Mouse (Mus musculus) E14TG2a.4 (cell line): ENCODE results near the gene Tmem128.

Experiments
- H3K27me3 ChIP-seq: 2 replicates; pipeline ENCODE4 v1.6.1; 2014; ENCODE audit warnings: low read length, control low read depth; ENCODE audit not compliant: insufficient read depth
- H3K36me3 ChIP-seq: 2 replicates; pipeline ENCODE4 v1.6.1; 2014; ENCODE audit warnings: low read length, control low read depth; ENCODE audit not compliant: insufficient read depth
- H3K4me1 ChIP-seq: replicated peaks from 2 replicates; pipeline ENCODE4 v1.6.1; 2014; ENCODE audit warnings: low read depth, low read length, control low read depth
- H3K4me3 ChIP-seq: replicated peaks from 2 replicates; pipeline ENCODE4 v1.5.1; 2014; ENCODE audit warnings: mild to moderate bottlenecking, low read length
- H3K9me3 ChIP-seq: 2 replicates; pipeline ENCODE4 v1.6.1; 2014; ENCODE audit warnings: low read length, control low read depth
- CTCF ChIP-seq: conservative IDR thresholded peaks from 2 replicates; pipeline ENCODE4 v1.5.1; 2014; ENCODE audit warnings: low read length
- NANOG ChIP-seq: IDR thresholded peaks from 2 replicates; pipeline ENCODE4 v1.6.1; 2014; ENCODE audit warnings: borderline replicate concordance, low read length, mixed read lengths
- POU5F1 ChIP-seq: IDR thresholded peaks from 2 replicates; pipeline ENCODE4 v1.6.1; 2014; ENCODE audit warnings: low read length, borderline replicate concordance

Gene Tmem128

GRCm38 (mm10) chr5:38270942-38271341 is 11.0 kb downstream of the Tmem128 start:
- H3K9me3 ChIP-seq = no peaks in the 10 kb centered on the region; the same call in 1 of the 2 replicates
- H3K36me3 ChIP-seq = peaks cover 19% of the 10 kb centered on the region
- H3K27me3 ChIP-seq = peaks cover 37% of the 10 kb centered on the region
- H3K4me3 ChIP-seq = no peak overlapping the region
- TF ChIP-seq POU5F1 = no peak
- no peak for TF ChIP-seq NANOG
- no peak for TF ChIP-seq CTCF
- H3K4me1 ChIP-seq = peaks cover 21% of the 10 kb centered on the region

- no peak overlapping the region for H3K4me3 ChIP-seq
- peaks cover 44% of the 10 kb centered on the region for H3K4me1 ChIP-seq
- peaks cover 5% of the 10 kb centered on the region; the same call in 1 of the 2 replicates for H3K36me3 ChIP-seq
- peaks cover 63% of the 10 kb centered on the region for H3K27me3 ChIP-seq
- no peaks in the 10 kb centered on the region; the same call in 1 of the 2 replicates for H3K9me3 ChIP-seq
- TF ChIP-seq NANOG = no peak
Observed at GRCm38 (mm10) chr5:38273831-38274230, 13.8 kb downstream of the Tmem128 start.

GRCm38 (mm10) chr5:38275771-38276170 is 15.8 kb downstream of the Tmem128 start, which contains the start of gene Otop1:
Gene Otop1, plus strand, starts transcription at chr5:38275972.
- Histone ChIP-seq H3K9me3 (no peaks in the 10 kb centered on the region; the same call in 1 of the 2 replicates), H3K36me3 (peaks cover 5% of the 10 kb centered on the region; the same call in 1 of the 2 replicates), H3K27me3 (peaks cover 83% of the 10 kb centered on the region), H3K4me1 (peaks cover 56% of the 10 kb centered on the region), H3K4me3 (peak within 1 kb of the TSS; percentile 74)
- TF ChIP-seq NANOG (peak; percentile 70), POU5F1 (no peak; the same call in 1 of the 2 replicates), CTCF (no peak)

GRCm38 (mm10) chr5:38276451-38276850 is 16.5 kb downstream of the Tmem128 start:
- Histone ChIP-seq H3K4me1 (peaks cover 56% of the 10 kb centered on the region), H3K36me3 (no peaks in the 10 kb centered on the region), H3K9me3 (no peaks in the 10 kb centered on the region; the same call in 1 of the 2 replicates), H3K4me3 (peak overlapping the region; percentile 74), H3K27me3 (peaks cover 88% of the 10 kb centered on the region)
- TF ChIP-seq NANOG = no peak
- no peak for TF ChIP-seq CTCF
- no peak for TF ChIP-seq POU5F1

- no peak for TF ChIP-seq CTCF
- no peak for TF ChIP-seq POU5F1
- no peak for TF ChIP-seq NANOG
- peaks cover 91% of the 10 kb centered on the region for H3K27me3 ChIP-seq
- no peaks in the 10 kb centered on the region for H3K36me3 ChIP-seq
- H3K4me1 ChIP-seq = peaks cover 56% of the 10 kb centered on the region
- H3K9me3 ChIP-seq = no peaks in the 10 kb centered on the region; the same call in 1 of the 2 replicates
- H3K4me3 ChIP-seq = peak overlapping the region; percentile 74
Observed at GRCm38 (mm10) chr5:38277098-38277866, 17.3 kb downstream of the Tmem128 start.

DNA sequence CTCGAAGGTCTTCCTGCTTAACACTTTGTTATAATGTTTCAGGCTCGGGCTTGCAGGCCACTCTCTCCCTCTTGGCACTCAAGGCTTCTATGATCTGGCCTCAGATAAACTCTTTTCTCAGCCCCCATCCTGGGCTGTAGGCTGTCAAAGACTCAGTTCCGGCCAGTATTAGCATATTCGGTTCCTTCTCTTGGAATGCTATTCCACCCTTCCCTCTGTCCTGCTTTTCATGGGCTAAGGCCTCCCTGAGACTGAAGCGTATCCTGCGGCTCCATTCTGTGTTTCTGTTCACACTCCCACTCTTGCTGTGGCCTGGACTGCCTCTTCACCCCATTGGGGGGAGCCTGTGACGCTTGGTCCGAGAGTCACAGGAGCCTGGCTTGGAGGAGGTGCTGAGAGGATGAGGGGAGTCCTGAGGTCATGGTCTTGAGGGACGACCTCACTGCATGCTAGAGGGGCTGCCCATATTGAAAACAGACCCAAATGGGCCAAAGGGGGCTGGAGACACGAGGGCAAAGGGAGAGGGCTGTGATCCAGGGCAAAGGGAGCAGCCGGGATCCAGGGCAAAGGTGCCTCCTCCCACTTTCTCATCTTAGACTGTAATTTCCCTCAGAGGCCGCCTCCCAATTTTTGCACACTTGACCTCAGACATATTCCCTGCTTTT is 18.1 kb downstream of the Tmem128 start:
- H3K4me3 ChIP-seq = peak overlapping the region; percentile 74
- no peaks in the 10 kb centered on the region; the same call in 1 of the 2 replicates for H3K9me3 ChIP-seq
- peaks cover 56% of the 10 kb centered on the region for H3K4me1 ChIP-seq
- H3K27me3 ChIP-seq = peaks cover 87% of the 10 kb centered on the region
- H3K36me3 ChIP-seq = no peaks in the 10 kb centered on the region
- TF ChIP-seq NANOG = no peak
- no peak for TF ChIP-seq POU5F1
- no peak for TF ChIP-seq CTCF

GRCm38 (mm10) chr5:38280075-38280474 is 20.1 kb downstream of the Tmem128 start:
- Histone ChIP-seq H3K4me1 (peaks cover 44% of the 10 kb centered on the region), H3K27me3 (peaks cover 67% of the 10 kb centered on the region), H3K4me3 (no peak overlapping the region), H3K9me3 (no peaks in the 10 kb centered on the region), H3K36me3 (no peaks in the 10 kb centered on the region)
- TF ChIP-seq CTCF = no peak

- H3K4me1 ChIP-seq = no peaks in the 10 kb centered on the region
- no peaks in the 10 kb centered on the region for H3K36me3 ChIP-seq
- H3K9me3 ChIP-seq = peaks cover 5% of the 10 kb centered on the region
- H3K4me3 ChIP-seq = no peak overlapping the region
- H3K27me3 ChIP-seq = peaks cover 15% of the 10 kb centered on the region
- TF ChIP-seq CTCF = no peak
- TF ChIP-seq NANOG = no peak
Observed at GRCm38 (mm10) chr5:38285724-38286123, 25.7 kb downstream of the Tmem128 start.

GRCm38 (mm10) chr5:38288476-38288875 is 28.5 kb downstream of the Tmem128 start:
- peaks cover 5% of the 10 kb centered on the region for H3K9me3 ChIP-seq
- H3K4me3 ChIP-seq = no peak overlapping the region
- H3K36me3 ChIP-seq = no peaks in the 10 kb centered on the region
- H3K4me1 ChIP-seq = no peaks in the 10 kb centered on the region
- TF ChIP-seq NANOG (no peak), CTCF (no peak), POU5F1 (no peak)
- peaks cover 2% of the 10 kb centered on the region; the same call in 1 of the 2 replicates for H3K27me3 ChIP-seq
